ENCODE assay signal across 9 mouse cellular contexts in the genomic region with DNA sequence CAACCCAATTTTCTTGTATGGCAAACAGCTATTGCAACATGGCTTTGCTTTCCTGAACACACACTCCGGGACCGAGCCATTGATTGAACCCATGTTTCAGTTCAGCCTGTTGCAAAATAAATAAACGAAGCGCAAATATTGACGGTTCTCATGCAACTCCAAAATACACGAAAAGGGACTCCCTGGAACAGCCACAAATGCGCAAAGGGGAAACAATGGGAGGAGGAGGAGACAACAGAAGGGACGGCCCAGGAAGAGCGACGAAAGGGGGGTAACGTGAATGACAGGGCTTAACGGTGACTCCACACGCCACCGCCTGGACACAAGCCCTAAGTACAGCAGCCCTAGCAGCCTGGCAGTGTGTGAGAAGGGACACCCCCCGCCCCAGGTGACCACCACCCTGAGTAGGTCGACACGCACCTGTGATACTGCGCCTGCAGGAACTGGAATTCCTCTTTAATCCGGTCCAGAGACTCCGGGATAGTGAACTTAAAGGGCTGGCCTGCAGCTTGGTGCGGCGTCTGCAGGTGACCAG. TPM values are rescaled to one million over a fixed set of nuclear protein-coding genes. Genes with fewer than 3 reads are reported as not detected.
DNase-seq lines count a peak whose midpoint lies in the region; ATAC-seq and TF ChIP-seq lines count a peak whose summit lies in the region.
"Had no signal": no experiment of that assay in that cellular context is flagged by ENCODE, and none has a peak within 500 bp of the region (broad histone marks: within the 10 kb centered on the region; RNA-seq: fewer than 3 reads in every experiment).

No protein-coding gene starts in this region.

- H3K27ac ChIP-seq in bone marrow macrophage, adult 2 months (ENCODE audit: insufficient read depth, low read depth, low read length), result no peak overlapping the region
- H3K27ac ChIP-seq in embryonic fibroblast, embryonic 13.5 days (ENCODE audit: insufficient read depth, low read length), result no peak overlapping the region
- H3K27ac ChIP-seq in heart, embryonic 13.5 days (replicated peaks), result peak overlapping the region; percentile 17; the same call in 1 of the 2 replicates
- H3K27ac ChIP-seq in liver, embryonic 11.5 days (ENCODE audit: low read depth, low read length), result peak overlapping the region; percentile 90; the same call in 1 of the 2 replicates

- no peaks in the 10 kb centered on the region for H3K9me3 ChIP-seq in heart, embryonic 13.5 days
- H3K9me3 ChIP-seq in liver, embryonic 11.5 days (ENCODE audit: control insufficient read depth, low read length), result no peaks in the 10 kb centered on the region

- no peak for ATAC-seq in heart, embryonic 13.5 days (ENCODE audit: extremely low read depth, insufficient number of reproducible peaks, low FRiP score, low TSS enrichment)
- ATAC-seq in liver, embryonic 11.5 days (replicated peaks; ENCODE audit: low FRiP score), result peak; percentile 66

- peak overlapping the region; percentile 81 for H3K4me3 ChIP-seq in bone marrow macrophage, adult 2 months (ENCODE audit: insufficient read depth, low read length)
- H3K4me3 ChIP-seq in embryonic fibroblast, embryonic 13.5 days (ENCODE audit: insufficient read depth, low read length), result peak overlapping the region; percentile 92
- peak overlapping the region; percentile 82 for H3K4me3 ChIP-seq in heart, embryonic 13.5 days
- peak overlapping the region; percentile 87 for H3K4me3 ChIP-seq in liver, embryonic 11.5 days (ENCODE audit: low read depth, low read length)

- peaks cover 59% of the 10 kb centered on the region for H3K27me3 ChIP-seq in heart, embryonic 13.5 days (replicated peaks)
- H3K27me3 ChIP-seq in liver, embryonic 11.5 days (replicated peaks; ENCODE audit: control insufficient read depth, insufficient read depth, low read length), result 0 out of 2 replicates have a peak, but pooled peaks cover 5% of the 10 kb centered on the region
- H3K27me3 ChIP-seq in splenic B cell, adult 2 months (ENCODE audit: control insufficient read depth, insufficient read depth, low read length, poor library complexity, severe bottlenecking), result no peaks in the 10 kb centered on the region; the same call in 1 of the 2 replicates

- no peak for TF ChIP-seq POLR2A in bone marrow macrophage, adult 2 months (IDR thresholded peaks at IDR 0.05; ENCODE audit: borderline replicate concordance, low read depth, low read length)
- peak; percentile 39 for TF ChIP-seq POLR2A in embryonic fibroblast, embryonic 13.5 days (IDR thresholded peaks at IDR 0.05; ENCODE audit: low read depth, low read length)

- peaks cover 22% of the 10 kb centered on the region for H3K4me1 ChIP-seq in bone marrow macrophage, adult 2 months (ENCODE audit: control insufficient read depth, insufficient read depth, low read length)
- H3K4me1 ChIP-seq in embryonic fibroblast, embryonic 13.5 days (ENCODE audit: control insufficient read depth, insufficient read depth, low read length), result peaks cover 11% of the 10 kb centered on the region
- H3K4me1 ChIP-seq in heart, embryonic 13.5 days, result peaks cover 53% of the 10 kb centered on the region
- peaks cover 12% of the 10 kb centered on the region for H3K4me1 ChIP-seq in liver, embryonic 11.5 days (replicated peaks; ENCODE audit: control insufficient read depth, insufficient read depth, low read length)

- H3K4me2 ChIP-seq in heart, embryonic 13.5 days, result peak overlapping the region; percentile 91
- peak overlapping the region; percentile 83 for H3K4me2 ChIP-seq in liver, embryonic 11.5 days

- under 1% methylated on average over 22 of the region's 22 CpGs for WGBS in heart, embryonic 13.5 days
- under 1% methylated on average over 22 of the region's 22 CpGs for WGBS in liver, embryonic 11.5 days

- H3K36me3 ChIP-seq in heart, embryonic 13.5 days, result no peaks in the 10 kb centered on the region; the same call in 1 of the 2 replicates
- H3K36me3 ChIP-seq in liver, embryonic 11.5 days (ENCODE audit: control insufficient read depth, insufficient read depth, low read length), result no peaks in the 10 kb centered on the region
- no peaks in the 10 kb centered on the region for H3K36me3 ChIP-seq in splenic B cell, adult 2 months (ENCODE audit: control insufficient read depth, insufficient read depth, low read length, poor library complexity, severe bottlenecking)
- H3K36me3 ChIP-seq: G1E had no signal

- peak; percentile 39 for TF ChIP-seq CTCF in bone marrow macrophage, adult 2 months (IDR thresholded peaks at IDR 0.05; ENCODE audit: low read depth, low read length)
- peak; percentile 89 for TF ChIP-seq CTCF in embryonic fibroblast, embryonic 13.5 days (IDR thresholded peaks at IDR 0.05; ENCODE audit: borderline replicate concordance, insufficient read depth, low read length)

- peak; percentile 93 for DNase-seq in A20 (ENCODE audit: low read depth, low spot score)
- DNase-seq in kidney, postnatal 10 days, result peak; percentile 87
- peak; percentile 80 for DNase-seq in liver, embryonic 11.5 days (ENCODE audit: low spot score)
- peak; percentile 69 for DNase-seq in naive thymus-derived CD4-positive, alpha-beta T cell, adult 2 months (ENCODE audit: low read depth)
- DNase-seq in splenic B cell, adult 2 months (ENCODE audit: low read depth, low spot score), result peak; percentile 84

- H3K9ac ChIP-seq in heart, embryonic 13.5 days, result peak overlapping the region; percentile 87
- H3K9ac ChIP-seq in liver, embryonic 11.5 days (ENCODE audit: low read depth, low read length), result peak overlapping the region; percentile 90

RNA-seq across cellular contexts. Expression of a gene that starts 1.8 kb away (rescaled TPM):
- 22.8 and 28.1 TPM in 2 replicates for polyA plus RNA-seq in bone marrow macrophage, adult 2 months (2012; ENCODE audit: insufficient read depth, insufficient read length, missing spikeins)
- 34.3 and 41.2 TPM in 2 replicates for polyA plus RNA-seq in embryonic fibroblast, embryonic 13.5 days (2011; ENCODE audit: insufficient read length, low read depth, missing spikeins)
- 5.9 and 6.6 TPM in 2 replicates for polyA plus RNA-seq in heart, embryonic 13.5 days (2015; fragmentation: Nextera tagmentation; extraction: Ambion mirVana)
- polyA plus RNA-seq in liver, embryonic 11.5 days (2014; fragmentation: Nextera tagmentation; extraction: Ambion mirVana), result 17.0 and 18.2 TPM in 2 replicates
- polyA plus RNA-seq: G1E had no signal

Comparison
In these comparisons a context has a peak if more than half of its experiments do, and no peak if none do; other contexts are left out.
1. H3K27ac ChIP-seq: peak in heart, embryonic 13.5 days (single experiment) and liver, embryonic 11.5 days (single experiment); none in bone marrow macrophage, adult 2 months (single experiment) and embryonic fibroblast, embryonic 13.5 days (single experiment).
2. Peak in every context shown above with its lines, with median percentiles within 50 percentile points of each other: DNase-seq and H3K4me3 ChIP-seq.